ENCODE assay signal across 22 mouse cellular contexts in the genomic region with DNA sequence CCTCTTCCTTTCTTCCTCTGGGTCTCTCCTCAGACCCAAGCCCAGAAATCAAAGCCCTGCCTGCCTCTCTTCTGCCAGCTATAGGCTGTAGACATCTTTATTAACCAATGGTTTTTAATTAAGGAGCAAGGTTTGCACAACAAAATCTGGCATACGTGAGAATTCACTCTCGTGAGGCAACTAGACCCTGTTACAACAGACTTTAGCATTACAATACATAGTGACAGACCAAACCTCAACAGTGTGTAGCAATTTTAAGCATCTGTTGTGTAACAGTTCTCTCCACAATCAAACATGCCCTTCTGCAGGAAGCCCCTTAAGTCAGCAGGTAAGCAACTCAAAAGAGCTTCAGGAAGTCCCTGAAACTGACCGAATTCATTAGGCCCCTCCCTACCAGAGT. TPM values are rescaled to one million over a fixed set of nuclear protein-coding genes. Genes with fewer than 3 reads are reported as not detected.
DNase-seq lines count a peak whose midpoint lies in the region; ATAC-seq and TF ChIP-seq lines count a peak whose summit lies in the region.
"Had no signal": no experiment of that assay in that cellular context is flagged by ENCODE, and none has a peak within 500 bp of the region (broad histone marks: within the 10 kb centered on the region; RNA-seq: fewer than 3 reads in every experiment).

No protein-coding gene starts in this region.

- H3K9ac ChIP-seq in kidney, postnatal 0 days (ENCODE audit: low read depth, low read length), result no peak overlapping the region
- no peak overlapping the region for H3K9ac ChIP-seq in kidney, embryonic 14.5 days (ENCODE audit: low read depth, low read length)
- no peak overlapping the region for H3K9ac ChIP-seq in stomach, embryonic 14.5 days (replicated peaks; ENCODE audit: low read depth, low read length)
- no peak overlapping the region for H3K9ac ChIP-seq in stomach, postnatal 0 days (ENCODE audit: low read length)
- no peak overlapping the region for H3K9ac ChIP-seq in midbrain, embryonic 14.5 days (replicated peaks; ENCODE audit: low read length)
- H3K9ac ChIP-seq: embryonic facial prominence, embryonic 12.5 days; forebrain, embryonic 15.5 days; hindbrain, embryonic 13.5 days; liver, embryonic 15.5 days had no signal

- H3K27me3 ChIP-seq in kidney, postnatal 0 days (ENCODE audit: insufficient read depth, low read length), result no peaks in the 10 kb centered on the region
- H3K27me3 ChIP-seq in kidney, embryonic 14.5 days (ENCODE audit: control insufficient read depth, insufficient read depth, low read length), result no peaks in the 10 kb centered on the region
- H3K27me3 ChIP-seq in stomach, embryonic 14.5 days (ENCODE audit: control insufficient read depth, insufficient read depth, low read length), result no peaks in the 10 kb centered on the region
- H3K27me3 ChIP-seq in stomach, postnatal 0 days (ENCODE audit: control insufficient read depth, insufficient read depth, low read length), result no peaks in the 10 kb centered on the region
- H3K27me3 ChIP-seq in midbrain, embryonic 14.5 days (ENCODE audit: control insufficient read depth, insufficient read depth, low read length), result no peaks in the 10 kb centered on the region
- H3K27me3 ChIP-seq: embryonic facial prominence, embryonic 12.5 days; forebrain, embryonic 15.5 days; hindbrain, embryonic 13.5 days; liver, embryonic 15.5 days had no signal

- DNase-seq in kidney, postnatal 0 days (ENCODE audit: low spot score), result no peak
- DNase-seq in stomach, postnatal 0 days (ENCODE audit: low spot score), result no peak
- no peak for DNase-seq in cerebellum, adult 11-12 months
- DNase-seq in midbrain, embryonic 14.5 days, result no peak
- DNase-seq: adrenal gland, postnatal 36 days; B cell, adult 2 months; cerebellum, adult 9-11 months; gastrocnemius, postnatal 25 days; layer of hippocampus, postnatal 36 days; retina, postnatal 1 day; right cerebral cortex, postnatal 4 days; thymus, postnatal 4 days had no signal

- H3K36me3 ChIP-seq in kidney, postnatal 0 days (ENCODE audit: insufficient read depth, low read length), result no peaks in the 10 kb centered on the region
- no peaks in the 10 kb centered on the region for H3K36me3 ChIP-seq in kidney, embryonic 14.5 days (ENCODE audit: control insufficient read depth, insufficient read depth, low read length)
- H3K36me3 ChIP-seq in stomach, embryonic 14.5 days (ENCODE audit: control insufficient read depth, insufficient read depth, low read length), result no peaks in the 10 kb centered on the region
- H3K36me3 ChIP-seq in stomach, postnatal 0 days (ENCODE audit: control insufficient read depth, insufficient read depth, low read length), result no peaks in the 10 kb centered on the region
- no peaks in the 10 kb centered on the region for H3K36me3 ChIP-seq in midbrain, embryonic 14.5 days (ENCODE audit: control insufficient read depth, insufficient read depth, low read length)
- H3K36me3 ChIP-seq: embryonic facial prominence, embryonic 12.5 days; forebrain, embryonic 15.5 days; hindbrain, embryonic 13.5 days; liver, embryonic 15.5 days had no signal

- 94% methylated on average over 3 of the region's 3 CpGs for WGBS in kidney, postnatal 0 days
- WGBS in kidney, embryonic 14.5 days, result 93% methylated on average over 3 of the region's 3 CpGs
- 90% methylated on average over 3 of the region's 3 CpGs for WGBS in stomach, embryonic 14.5 days
- WGBS in stomach, postnatal 0 days, result 80% methylated on average over 3 of the region's 3 CpGs
- WGBS in midbrain, embryonic 14.5 days, result 86% methylated on average over 3 of the region's 3 CpGs

- H3K4me1 ChIP-seq in kidney, postnatal 0 days (replicated peaks; ENCODE audit: insufficient read depth, low read length), result peaks cover 10% of the 10 kb centered on the region; the same call in 1 of the 2 replicates
- peaks cover 10% of the 10 kb centered on the region; the same call in 1 of the 2 replicates for H3K4me1 ChIP-seq in kidney, embryonic 14.5 days (ENCODE audit: control insufficient read depth, insufficient read depth, low read length)
- H3K4me1 ChIP-seq in stomach, embryonic 14.5 days (ENCODE audit: control insufficient read depth, insufficient read depth, low read length), result peaks cover 8% of the 10 kb centered on the region; the same call in 1 of the 2 replicates
- 0 out of 2 replicates have a peak, but pooled peaks cover 2% of the 10 kb centered on the region for H3K4me1 ChIP-seq in stomach, postnatal 0 days (replicated peaks; ENCODE audit: control insufficient read depth, insufficient read depth)
- 0 out of 2 replicates have a peak, but pooled peaks cover 2% of the 10 kb centered on the region for H3K4me1 ChIP-seq in midbrain, embryonic 14.5 days (ENCODE audit: control insufficient read depth, insufficient read depth, low read length)

- H3K4me3 ChIP-seq in kidney, postnatal 0 days (replicated peaks; ENCODE audit: low read depth, low read length), result no peak overlapping the region
- H3K4me3 ChIP-seq in kidney, embryonic 14.5 days (ENCODE audit: low read length), result no peak overlapping the region
- H3K4me3 ChIP-seq in stomach, embryonic 14.5 days (ENCODE audit: low read depth, low read length), result no peak overlapping the region
- no peak overlapping the region for H3K4me3 ChIP-seq in stomach, postnatal 0 days (ENCODE audit: low read depth, low read length)
- H3K4me3 ChIP-seq in midbrain, embryonic 14.5 days (replicated peaks; ENCODE audit: low read depth, low read length), result no peak overlapping the region
- H3K4me3 ChIP-seq: embryonic facial prominence, embryonic 12.5 days; forebrain, embryonic 15.5 days; hindbrain, embryonic 13.5 days; layer of hippocampus, adult 2 months; liver, embryonic 15.5 days had no signal

- ATAC-seq in kidney, postnatal 0 days (replicated peaks; ENCODE audit: low FRiP score, low read depth), result no peak
- ATAC-seq in kidney, embryonic 14.5 days (ENCODE audit: low FRiP score, low TSS enrichment), result no peak
- no peak for ATAC-seq in stomach, embryonic 14.5 days (ENCODE audit: insufficient number of reproducible peaks, insufficient read depth, low FRiP score, low read depth)
- no peak for ATAC-seq in stomach, postnatal 0 days (ENCODE audit: low FRiP score, low TSS enrichment)
- ATAC-seq in megakaryocyte progenitor cell, adult 5-6 weeks (replicated peaks; ENCODE audit: poor library complexity), result peak; percentile 50
- no peak for ATAC-seq in midbrain, embryonic 14.5 days (ENCODE audit: low FRiP score, low TSS enrichment)
- ATAC-seq: forebrain, embryonic 15.5 days; inflammation-experienced regulatory T-cells, adult 6 months had no signal

- TF ChIP-seq EP300 in stomach, postnatal 0 days (optimal IDR thresholded peaks at IDR 0.05), result no peak

- H3K9me3 ChIP-seq in kidney, postnatal 0 days (replicated peaks; ENCODE audit: low read length), result no peaks in the 10 kb centered on the region
- no peaks in the 10 kb centered on the region for H3K9me3 ChIP-seq in kidney, embryonic 14.5 days (ENCODE audit: control insufficient read depth, low read length)
- no peaks in the 10 kb centered on the region for H3K9me3 ChIP-seq in stomach, embryonic 14.5 days (ENCODE audit: control insufficient read depth, low read depth, low read length)
- no peaks in the 10 kb centered on the region for H3K9me3 ChIP-seq in stomach, postnatal 0 days (ENCODE audit: control insufficient read depth, low read length)
- H3K9me3 ChIP-seq in midbrain, embryonic 14.5 days (ENCODE audit: control insufficient read depth, low read length), result no peaks in the 10 kb centered on the region
- H3K9me3 ChIP-seq: embryonic facial prominence, embryonic 12.5 days; forebrain, embryonic 15.5 days; hindbrain, embryonic 13.5 days; liver, embryonic 15.5 days had no signal

- H3K27ac ChIP-seq in kidney, postnatal 0 days, result 0 out of 2 replicates have a peak overlapping the region, but pooled peaks have one; percentile 1
- H3K27ac ChIP-seq in kidney, embryonic 14.5 days (ENCODE audit: low read depth, low read length), result no peak overlapping the region
- peak overlapping the region; percentile 34; the same call in 1 of the 2 replicates for H3K27ac ChIP-seq in stomach, embryonic 14.5 days (ENCODE audit: low read length)
- no peak overlapping the region; the same call in 1 of the 2 replicates for H3K27ac ChIP-seq in stomach, postnatal 0 days (replicated peaks)
- no peak overlapping the region for H3K27ac ChIP-seq in midbrain, embryonic 14.5 days (replicated peaks; ENCODE audit: low read depth, low read length)
- H3K27ac ChIP-seq: embryonic facial prominence, embryonic 12.5 days; forebrain, embryonic 15.5 days; hindbrain, embryonic 13.5 days; layer of hippocampus, adult 2 months; liver, embryonic 15.5 days had no signal

- TF ChIP-seq CTCF in kidney, postnatal 0 days (IDR thresholded peaks at IDR 0.05; ENCODE audit: low read depth), result no peak
- no peak for TF ChIP-seq CTCF in stomach, postnatal 0 days (IDR thresholded peaks at IDR 0.05; ENCODE audit: low read depth)

- no peak overlapping the region for H3K4me2 ChIP-seq in kidney, postnatal 0 days (ENCODE audit: low read length)
- no peak overlapping the region for H3K4me2 ChIP-seq in kidney, embryonic 14.5 days (replicated peaks; ENCODE audit: low read depth, low read length)
- H3K4me2 ChIP-seq in stomach, embryonic 14.5 days (replicated peaks; ENCODE audit: low read depth, low read length), result no peak overlapping the region
- no peak overlapping the region for H3K4me2 ChIP-seq in stomach, postnatal 0 days (replicated peaks; ENCODE audit: low read depth)
- no peak overlapping the region for H3K4me2 ChIP-seq in midbrain, embryonic 14.5 days (ENCODE audit: low read length)
- H3K4me2 ChIP-seq: embryonic facial prominence, embryonic 12.5 days; forebrain, embryonic 15.5 days; heart, embryonic 11.5 days; hindbrain, embryonic 13.5 days; liver, embryonic 15.5 days had no signal

RNA-seq across cellular contexts. Expression of a gene that starts 3.8 kb away (rescaled TPM):
- polyA plus RNA-seq in kidney, postnatal 0 days (2015; fragmentation: Nextera tagmentation; extraction: Ambion mirVana), result 43.3 and 43.6 TPM in 2 replicates
- 26.0 and 35.3 TPM in 2 replicates for polyA plus RNA-seq in kidney, embryonic 14.5 days (2014; fragmentation: Nextera tagmentation; extraction: Ambion mirVana)
- polyA plus RNA-seq in stomach, embryonic 14.5 days (2014; fragmentation: Nextera tagmentation; extraction: Ambion mirVana), result 33.6 and 34.1 TPM in 2 replicates
- polyA plus RNA-seq in stomach, postnatal 0 days (2015; fragmentation: Nextera tagmentation; extraction: Ambion mirVana), result 28.4 and 29.5 TPM in 2 replicates
- 42.1 and 52.7 TPM in 2 replicates for total RNA-seq in megakaryocyte progenitor cell, adult 5-6 weeks (2015)
- 26.5 and 35.5 TPM in 2 replicates for total RNA-seq in megakaryocyte progenitor cell, adult 5-6 weeks (2017)
- 10.8 and 14.6 TPM in 2 replicates for polyA plus RNA-seq in midbrain, embryonic 14.5 days (2014; fragmentation: Nextera tagmentation; extraction: Ambion mirVana)

RNA-seq across cellular contexts. Expression of a gene that starts 47.4 kb away (rescaled TPM):
- 110 and 127 TPM in 2 replicates for polyA plus RNA-seq in kidney, postnatal 0 days (2015; fragmentation: Nextera tagmentation; extraction: Ambion mirVana)
- polyA plus RNA-seq in kidney, embryonic 14.5 days (2014; fragmentation: Nextera tagmentation; extraction: Ambion mirVana), result 127 and 139 TPM in 2 replicates
- 120 and 127 TPM in 2 replicates for polyA plus RNA-seq in stomach, embryonic 14.5 days (2014; fragmentation: Nextera tagmentation; extraction: Ambion mirVana)
- 72.3 and 74.3 TPM in 2 replicates for polyA plus RNA-seq in stomach, postnatal 0 days (2015; fragmentation: Nextera tagmentation; extraction: Ambion mirVana)
- 132 and 134 TPM in 2 replicates for total RNA-seq in megakaryocyte progenitor cell, adult 5-6 weeks (2015)
- total RNA-seq in megakaryocyte progenitor cell, adult 5-6 weeks (2017), result 118 and 124 TPM in 2 replicates
- 47.6 and 58.2 TPM in 2 replicates for polyA plus RNA-seq in midbrain, embryonic 14.5 days (2014; fragmentation: Nextera tagmentation; extraction: Ambion mirVana)

Comparison
In these comparisons a context has a peak if more than half of its experiments do, and no peak if none do; other contexts are left out.
1. H3K27ac ChIP-seq: peak in kidney, postnatal 0 days (single experiment) and stomach, embryonic 14.5 days (single experiment); none in kidney, embryonic 14.5 days (single experiment), stomach, postnatal 0 days (single experiment) and midbrain, embryonic 14.5 days (single experiment).